Mouse (Mus musculus) heart, postnatal 4 days (tissue): ENCODE results near the gene Ints13. TPM values are rescaled to one million over a fixed set of nuclear protein-coding genes. Genes with fewer than 3 reads are reported as not detected.
"Not testable (repeated sequence)": the region's sequence is repeated elsewhere in the genome, so short reads cannot be mapped to it uniquely, and the experiment has no call there.

ENCODE experiments used
- DNase-seq: peaks from one replicate; pipeline ENCODE4 v3.0.0; 2021
- total RNA-seq, 2 experiments: library from RNA; stranded (reverse); gene quantifications; 2 replicates each; pipeline ENCODE4 v1.2.3; 2021

Gene Ints13
- total RNA-seq = 10 to 100 TPM; 28.4 to 35.0 TPM

GRCm38 (mm10) chr6:146577310-146578109 lies at the start of gene Ints13:
Gene Ints13 (minus strand): TSS chr6:146577835.
- DNase-seq = peak; percentile 98

- DNase-seq = no peak
Observed at GRCm38 (mm10) chr6:146616670-146617069, 39.0 kb upstream of the Ints13 start.

- DNase-seq = no peak
Observed at GRCm38 (mm10) chr6:146615891-146616290, 38.3 kb upstream of the Ints13 start.

- DNase-seq = no peak
Observed at GRCm38 (mm10) chr6:146614541-146614940, 36.9 kb upstream of the Ints13 start.

GRCm38 (mm10) chr6:146613907-146614306 lies 36.3 kb upstream of the Ints13 start:
- no peak for DNase-seq

GRCm38 (mm10) chr6:146612736-146613135 lies 35.1 kb upstream of the Ints13 start:
- DNase-seq = no peak

GRCm38 (mm10) chr6:146611897-146612296 lies 34.3 kb upstream of the Ints13 start:
- no peak for DNase-seq

- no peak for DNase-seq
Observed at GRCm38 (mm10) chr6:146611385-146611784, 33.8 kb upstream of the Ints13 start.

GRCm38 (mm10) chr6:146603651-146604050 lies 26.0 kb upstream of the Ints13 start:
- DNase-seq = peak; percentile 39

GRCm38 (mm10) chr6:146602601-146603000 lies 25.0 kb upstream of the Ints13 start:
- DNase-seq = no peak

- no peak for DNase-seq
Observed at GRCm38 (mm10) chr6:146585134-146585533, 7.5 kb upstream of the Ints13 start.

- DNase-seq = no peak
Observed at GRCm38 (mm10) chr6:146583366-146584046, 5.9 kb upstream of the Ints13 start.

- DNase-seq = no peak
Observed at GRCm38 (mm10) chr6:146580381-146580926, 2.8 kb upstream of the Ints13 start.

- peak; percentile 23 for DNase-seq
Observed at GRCm38 (mm10) chr6:146578586-146578985, 951 bp upstream of the Ints13 start.

- peak; percentile 71 for DNase-seq
Observed at GRCm38 (mm10) chr6:146578111-146578531, 486 bp upstream of the Ints13 start.

- no peak for DNase-seq
Observed at GRCm38 (mm10) chr6:146576903-146577302, 732 bp downstream of the Ints13 start, which contains the start of gene Fgfr1op2. Gene Fgfr1op2 (plus strand): TSS chr6:146577203.

GRCm38 (mm10) chr6:146572073-146572472 lies 5.6 kb downstream of the Ints13 start:
- no peak for DNase-seq

- not testable (repeated sequence) for DNase-seq
Observed at GRCm38 (mm10) chr6:146562461-146562860, 15.2 kb downstream of the Ints13 start.

GRCm38 (mm10) chr6:146551326-146551725 lies 26.3 kb downstream of the Ints13 start:
- no peak for DNase-seq

- DNase-seq = no peak
Observed at GRCm38 (mm10) chr6:146550421-146550820, 27.2 kb downstream of the Ints13 start.

- peak; percentile 46 for DNase-seq
Observed at GRCm38 (mm10) chr6:146545289-146545865, 32.3 kb downstream of the Ints13 start.

- no peak for DNase-seq
Observed at GRCm38 (mm10) chr6:146544622-146545021, 33.0 kb downstream of the Ints13 start.

GRCm38 (mm10) chr6:146540386-146540785 lies 37.2 kb downstream of the Ints13 start:
- no peak for DNase-seq
